Mouse (Mus musculus): ENCODE results near the gene Capn13.

- TF ChIP-seq POLR2A (IDR thresholded peaks at IDR 0.05; ENCODE audit: borderline replicate concordance, extremely low read depth, low read depth, low read length) (no peak), CTCF (IDR thresholded peaks at IDR 0.05; ENCODE audit: insufficient read depth, low read length) (no peak)
These were observed 22.7 kb downstream of the Capn13 start for GRCm38 (mm10) chr17:73377778-73378484.
